Mouse (Mus musculus): Measurements from ENCODE around the gene Gjc3.

Gjc3 gene

DNA sequence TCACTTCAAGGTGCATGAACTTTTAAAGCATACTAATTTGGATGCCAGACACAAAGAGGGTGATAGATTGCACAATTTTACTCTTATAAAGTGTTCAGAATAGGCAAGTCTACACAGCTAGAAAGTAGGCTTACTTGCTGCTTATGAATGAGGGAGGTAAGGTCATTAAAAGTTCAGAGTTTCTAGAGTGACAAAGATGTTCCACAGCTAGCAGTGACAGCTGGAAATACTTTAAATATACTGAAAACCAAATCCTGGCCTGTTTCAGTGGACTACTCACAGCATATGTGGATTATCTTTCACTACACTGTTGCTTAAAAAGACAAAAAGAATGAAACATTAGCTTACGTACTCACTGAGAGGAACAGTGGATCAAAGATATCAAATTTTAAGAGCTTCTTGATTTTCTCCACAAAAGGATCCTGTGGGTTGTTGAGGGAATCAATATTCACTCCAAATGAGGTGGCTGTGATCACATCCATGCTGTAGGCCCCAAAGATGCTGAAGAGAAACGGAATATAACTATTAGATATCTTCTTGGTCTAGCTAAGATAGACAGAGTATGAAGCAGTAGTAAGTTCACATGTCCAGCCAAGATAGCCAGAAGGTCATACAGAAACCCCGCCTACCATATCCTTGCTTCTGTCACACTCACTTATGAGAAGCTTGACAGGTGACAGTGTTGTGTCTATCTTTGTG, 53.2 kb downstream of the Gjc3 start:
- DNase-seq = no peak

All from embryo, embryonic 11 days (tissue).